Mouse (Mus musculus) frontal cortex, postnatal 14 days (tissue): ENCODE data around the gene Nkain2.
"Not testable (repeated sequence)": the region's sequence is repeated elsewhere in the genome, so short reads cannot be mapped to it uniquely, and the experiment has no call there.

Experiments used
- DNase-seq, 2 experiments: peaks; one replicate each; pipeline ENCODE4 v3.0.0; 2022; ENCODE audit warnings: low spot score in 2 of 2

Nkain2 gene

GRCm38 (mm10) chr10:32889652-32890506 is at the start of gene Nkain2:
Gene Nkain2 (minus strand): TSS chr10:32890462.
- DNase-seq: peak; percentile 46 to 65

DNA sequence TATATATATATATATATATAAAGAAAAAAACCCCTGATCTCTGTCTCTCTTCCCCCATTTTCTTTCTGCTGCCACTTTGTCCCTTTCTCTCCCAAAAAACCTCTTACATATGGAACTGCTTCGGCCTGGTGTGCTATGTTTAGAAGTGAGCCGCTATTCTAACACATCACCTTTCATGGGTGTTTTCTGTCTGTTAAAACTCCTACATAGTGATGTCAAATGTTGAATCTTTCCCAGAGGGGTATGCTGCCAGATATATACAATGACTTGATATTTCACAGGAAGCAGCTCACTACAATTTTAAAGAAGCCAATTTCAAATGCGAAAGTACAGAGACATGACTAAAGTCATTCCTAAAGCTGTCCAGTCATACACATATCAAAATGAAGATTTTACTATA is 49.6 kb upstream of the Nkain2 start:
- no peak for DNase-seq

DNA sequence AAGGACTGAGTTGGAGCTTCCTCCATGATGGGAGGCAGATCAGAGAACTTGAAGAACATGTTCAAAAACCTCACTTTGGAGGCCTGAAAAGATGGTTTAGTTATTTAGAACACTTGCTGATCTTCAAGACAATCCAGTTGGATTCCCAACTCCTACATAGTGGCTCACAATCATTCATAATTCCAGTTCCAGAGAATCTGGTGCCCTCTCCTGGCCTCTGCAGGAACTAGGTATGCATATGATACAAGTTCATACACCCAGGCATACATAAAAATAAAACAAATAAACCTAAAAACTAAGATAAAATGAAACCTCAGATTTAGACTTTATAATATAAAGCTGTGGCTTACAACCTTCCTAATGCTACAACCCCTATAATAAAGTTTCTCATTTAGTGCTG is 4.8 kb upstream of the Nkain2 start:
- DNase-seq: peak in 1 of 2 experiments; percentile 9

GRCm38 (mm10) chr10:32890507-32891131 is 357 bp upstream of the Nkain2 start:
- peak; percentile 37 to 59 for DNase-seq

DNA sequence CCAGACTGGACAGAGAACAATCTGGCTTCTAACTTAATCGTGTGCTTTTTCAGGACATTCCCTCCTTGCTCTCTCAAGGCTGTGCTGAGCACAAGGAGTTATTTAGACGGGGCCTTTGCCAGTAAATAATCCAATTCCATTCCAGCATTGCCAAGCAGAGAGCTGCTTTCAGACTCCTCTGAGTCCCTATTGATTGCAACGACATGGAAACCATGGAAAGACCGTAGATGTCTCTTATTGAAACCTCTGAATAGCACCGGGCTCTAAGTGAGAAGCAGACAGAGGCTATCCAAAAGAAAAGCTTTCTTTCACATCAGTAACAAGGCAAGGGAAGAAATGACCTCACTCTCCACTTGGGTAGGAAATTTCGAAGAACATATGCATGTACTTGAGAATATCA is 8.3 kb downstream of the Nkain2 start:
- peak in 1 of 2 experiments; percentile 5 for DNase-seq

- DNase-seq: no peak
Observed at GRCm38 (mm10) chr10:32870691-32871406, 19.4 kb downstream of the Nkain2 start.

DNA sequence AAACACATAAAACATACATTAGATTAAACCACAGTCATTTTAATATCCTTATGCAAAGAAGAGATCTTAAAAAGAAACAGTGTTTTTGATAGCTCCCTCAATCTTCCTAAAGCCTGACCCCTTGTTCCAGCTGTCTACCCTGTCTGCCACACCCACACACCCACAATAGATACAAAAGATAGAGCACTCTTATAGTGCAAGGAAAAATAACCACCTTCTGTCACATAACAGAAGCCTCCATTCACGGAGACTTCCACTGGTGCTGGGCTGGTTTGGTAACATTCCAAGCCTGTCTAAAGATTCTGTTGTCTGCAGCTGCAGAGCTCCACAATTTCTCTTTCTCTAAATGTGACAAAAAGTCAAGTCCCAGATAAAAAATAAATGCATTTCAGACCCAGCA is 20.7 kb downstream of the Nkain2 start:
- no peak for DNase-seq

DNA sequence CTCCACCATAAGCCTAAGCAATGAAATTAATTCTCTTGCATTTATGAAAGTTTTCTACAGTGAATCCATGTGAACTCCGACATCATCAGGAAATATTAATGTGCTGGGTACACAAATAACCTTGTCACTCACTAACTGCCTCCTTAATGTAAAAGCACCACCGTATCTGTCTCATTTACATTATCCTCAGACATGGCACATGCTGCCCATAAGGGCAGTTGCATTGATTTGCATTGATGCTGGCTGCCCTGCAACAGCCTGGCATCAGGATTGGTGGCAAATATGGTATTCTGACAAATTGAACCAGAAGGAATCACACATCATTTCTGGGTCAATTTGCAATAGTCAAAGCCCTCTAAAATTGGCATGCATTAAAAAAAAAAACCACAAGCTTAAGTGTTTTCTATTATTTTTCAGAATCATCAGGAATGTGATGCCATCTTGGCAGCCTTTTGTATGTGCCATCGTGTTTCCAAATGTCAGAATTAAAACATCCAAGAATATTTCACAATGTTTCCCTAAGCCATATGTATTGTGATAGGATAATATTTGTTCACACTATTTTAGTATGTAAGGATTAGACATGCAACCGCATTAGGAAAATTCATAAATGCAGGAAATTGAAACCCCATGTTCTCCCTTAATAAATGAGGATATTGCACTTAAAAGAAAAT is 74.9 kb downstream of the Nkain2 start:
- no peak for DNase-seq

DNA sequence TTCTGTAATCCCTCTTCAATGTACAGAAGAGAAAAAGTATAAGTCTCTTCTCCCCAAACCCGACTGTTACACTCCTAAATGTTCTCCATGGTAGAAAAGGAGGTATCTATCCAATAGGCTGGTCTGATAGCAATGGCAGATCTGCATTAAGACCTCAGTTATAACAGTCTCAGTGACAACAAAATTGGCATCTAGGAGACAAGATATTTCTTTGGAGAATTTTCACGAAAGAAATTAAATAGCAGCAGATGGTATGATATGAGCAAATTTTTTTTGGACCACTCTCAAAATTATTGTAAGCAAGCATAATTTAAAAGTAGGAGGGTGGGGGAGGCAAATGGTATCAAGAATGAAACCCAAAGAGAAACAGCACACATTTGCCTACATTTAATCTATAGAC is 94.0 kb downstream of the Nkain2 start:
- no peak for DNase-seq

DNA sequence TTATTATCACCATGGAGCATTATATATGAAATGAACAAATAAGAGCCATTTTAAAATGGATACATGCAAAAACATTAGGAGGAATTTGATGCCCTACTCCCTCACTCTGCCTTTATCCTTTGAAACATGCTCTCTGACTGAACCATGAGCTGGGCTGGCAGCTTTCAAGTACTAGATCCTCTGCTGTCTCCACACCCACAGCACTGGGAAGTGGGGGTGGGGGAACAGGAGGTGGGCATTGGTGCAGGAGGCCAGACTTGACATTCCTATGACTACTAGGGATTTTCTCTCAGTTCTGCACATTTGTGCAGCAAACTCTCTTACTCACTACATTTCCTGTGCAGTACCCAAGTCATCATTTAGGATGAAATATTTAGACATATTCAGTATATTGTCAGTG is 99.7 kb downstream of the Nkain2 start:
- no peak for DNase-seq

DNA sequence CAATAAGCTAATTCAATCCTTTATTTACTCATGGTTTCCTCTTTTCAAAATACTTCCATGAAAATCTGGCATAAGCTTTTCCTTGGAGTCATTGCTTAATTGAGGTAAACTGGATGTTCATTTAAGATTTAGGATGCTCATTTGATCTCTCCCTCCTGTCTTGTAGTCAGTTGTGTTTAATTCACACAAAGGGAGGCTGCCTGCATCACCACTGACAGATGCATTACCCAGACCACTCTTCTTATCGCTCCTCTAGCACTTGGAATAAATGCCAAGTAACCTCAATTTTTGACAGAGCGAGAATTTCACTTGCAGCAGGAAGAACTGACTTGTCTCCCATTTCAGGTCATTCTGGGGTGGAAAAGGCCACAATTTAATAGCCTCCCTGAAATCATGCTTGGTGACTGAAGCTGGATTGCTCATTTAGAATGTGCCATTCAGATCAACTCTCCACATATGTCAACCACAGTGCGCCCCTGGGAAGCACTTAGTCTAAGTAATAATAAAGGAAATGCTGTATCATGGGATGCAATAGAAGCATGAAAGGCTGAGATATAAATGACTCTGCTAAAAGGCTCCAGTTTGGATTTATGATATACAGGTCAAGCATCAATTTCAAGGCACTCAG is 107.4 kb downstream of the Nkain2 start:
- no peak for DNase-seq

- DNase-seq: no peak
Observed at GRCm38 (mm10) chr10:32738989-32739388, 151.3 kb downstream of the Nkain2 start.

GRCm38 (mm10) chr10:32706579-32706978 is 183.7 kb downstream of the Nkain2 start:
- DNase-seq: not testable (repeated sequence)

GRCm38 (mm10) chr10:32696661-32697060 is 193.6 kb downstream of the Nkain2 start:
- no peak for DNase-seq

- no peak for DNase-seq
Observed at GRCm38 (mm10) chr10:32684548-32684947, 205.7 kb downstream of the Nkain2 start.

- no peak for DNase-seq
Observed at GRCm38 (mm10) chr10:32640256-32640655, 250.0 kb downstream of the Nkain2 start.

GRCm38 (mm10) chr10:32639173-32639572 is 251.1 kb downstream of the Nkain2 start:
- no peak for DNase-seq

DNA sequence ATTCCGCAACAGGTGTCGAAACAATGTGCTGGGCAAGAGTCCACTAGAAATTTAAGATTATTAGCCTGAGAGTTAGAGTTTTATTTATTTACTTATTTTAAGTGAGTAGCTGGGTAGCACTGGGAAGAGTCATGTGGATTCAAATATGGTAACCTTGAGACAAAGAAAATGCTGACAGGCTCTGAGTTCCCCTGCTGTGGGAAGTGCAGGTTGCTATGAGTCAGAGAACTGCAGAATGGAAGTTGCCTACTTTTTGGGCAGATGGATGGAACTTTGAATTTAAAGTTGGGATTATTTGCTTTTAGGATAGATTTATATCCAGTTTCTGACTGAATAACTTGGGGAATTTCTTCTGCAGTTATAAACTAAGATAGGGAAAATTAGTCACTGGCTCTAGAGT is 259.2 kb downstream of the Nkain2 start:
- DNase-seq: no peak

DNA sequence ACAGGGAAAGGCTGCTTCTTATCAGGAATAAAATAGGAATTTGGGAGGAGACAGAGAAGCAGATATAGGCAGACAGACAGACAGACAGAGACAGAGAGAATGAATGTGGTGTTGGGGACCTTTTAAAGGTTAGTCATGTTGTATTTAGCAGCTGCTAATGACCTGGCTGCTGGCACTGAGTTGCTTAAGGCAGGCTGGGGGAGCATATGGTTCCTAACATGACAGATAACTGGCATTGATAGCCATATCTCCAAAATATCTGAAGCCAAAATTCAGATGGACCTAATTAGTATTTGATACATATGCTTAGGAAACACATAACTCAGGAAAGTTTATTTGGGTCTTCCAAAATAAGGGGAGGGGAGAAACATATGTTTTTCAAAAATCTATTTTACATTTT is 285.8 kb downstream of the Nkain2 start:
- DNase-seq: no peak

DNA sequence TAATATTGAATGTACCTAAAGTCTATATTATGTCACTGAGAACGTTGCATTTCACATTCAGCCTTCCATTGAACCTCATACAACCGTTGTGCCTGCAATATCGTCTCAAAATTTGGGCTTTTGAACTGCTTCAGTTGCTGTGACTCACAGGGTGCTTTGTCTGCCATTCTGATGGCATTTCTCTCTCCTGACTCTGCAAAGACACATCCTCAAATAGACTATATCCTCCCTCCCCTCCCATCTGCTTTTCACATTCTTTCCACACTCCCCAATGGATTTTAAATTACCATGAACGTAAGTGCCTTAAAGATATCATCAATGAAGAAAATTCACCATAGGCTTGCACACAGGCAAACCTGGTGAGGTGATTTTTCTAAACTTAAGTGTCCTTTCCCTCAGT is 287.5 kb downstream of the Nkain2 start:
- DNase-seq: no peak

- no peak for DNase-seq
Observed at GRCm38 (mm10) chr10:32594998-32595397, 295.3 kb downstream of the Nkain2 start.

- DNase-seq: no peak
Observed at GRCm38 (mm10) chr10:32577276-32577580, 313.0 kb downstream of the Nkain2 start.
